Mouse (Mus musculus): ENCODE results near the gene Cdc42se2.

Cdc42se2 gene

GRCm38 (mm10) chr11:54709645-54710044 is 77.8 kb downstream of the Cdc42se2 start:
- no peak for DNase-seq (ENCODE audit: low spot score)

DNA sequence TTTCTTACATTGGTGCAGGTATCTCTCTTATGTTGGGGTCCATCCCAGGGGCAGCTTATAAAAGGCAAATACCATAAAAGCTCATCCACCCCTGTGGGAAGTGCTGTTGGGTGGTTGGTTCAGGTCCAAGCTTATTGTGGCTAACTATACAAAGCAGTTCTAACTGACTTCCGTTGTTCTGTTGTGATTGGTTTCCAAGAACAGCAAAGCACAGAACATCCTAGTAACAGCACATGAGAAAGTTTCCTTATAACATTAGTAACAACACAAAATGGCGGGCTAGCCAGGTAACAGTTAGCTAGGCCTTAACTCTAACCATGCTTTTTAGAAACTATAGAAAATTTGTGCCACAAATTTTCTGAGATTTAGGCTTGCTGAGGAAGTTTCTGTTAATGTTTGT is 79.3 kb downstream of the Cdc42se2 start:
- DNase-seq (ENCODE audit: low spot score) = no peak

DNA sequence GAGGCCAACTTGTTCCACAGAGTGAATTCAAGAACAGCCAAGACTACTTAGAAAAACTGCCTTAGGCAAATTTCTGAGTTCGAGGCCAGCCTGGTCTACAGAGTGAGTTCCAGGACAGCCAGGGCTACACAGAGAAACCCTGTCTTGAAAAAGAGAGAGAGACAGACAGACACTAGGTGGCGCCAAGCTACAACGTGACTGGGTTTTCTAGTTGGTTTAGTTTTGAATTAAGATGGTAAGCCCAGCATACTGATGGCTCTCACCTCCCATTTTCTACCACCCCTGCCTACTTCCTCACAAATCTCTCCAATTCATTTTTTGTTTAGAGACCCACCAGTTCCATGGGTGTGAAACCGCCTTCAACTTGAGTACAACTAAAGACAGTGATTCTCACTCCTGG is 84.2 kb downstream of the Cdc42se2 start:
- DNase-seq (ENCODE audit: low spot score) = no peak

DNA sequence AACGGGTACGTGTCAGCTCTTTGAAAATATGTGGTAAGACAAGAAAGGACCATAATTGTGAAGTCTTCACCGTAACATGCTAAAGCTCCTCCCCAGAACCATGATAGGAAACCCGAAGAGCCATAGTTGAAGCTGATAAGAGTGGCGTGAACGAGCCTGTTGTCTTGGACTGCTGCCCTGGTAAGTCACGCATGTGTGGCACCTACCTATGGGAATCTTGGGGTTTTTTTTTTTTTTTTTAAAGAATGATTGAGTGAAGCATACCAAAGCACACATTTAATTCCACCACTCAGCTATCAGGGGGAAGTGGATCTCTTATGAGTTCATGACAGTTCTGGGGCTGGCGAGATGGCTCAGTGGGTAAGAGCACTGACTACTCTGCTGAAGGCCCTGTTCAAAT is 85.6 kb downstream of the Cdc42se2 start:
- no peak for DNase-seq (ENCODE audit: low spot score)

DNA sequence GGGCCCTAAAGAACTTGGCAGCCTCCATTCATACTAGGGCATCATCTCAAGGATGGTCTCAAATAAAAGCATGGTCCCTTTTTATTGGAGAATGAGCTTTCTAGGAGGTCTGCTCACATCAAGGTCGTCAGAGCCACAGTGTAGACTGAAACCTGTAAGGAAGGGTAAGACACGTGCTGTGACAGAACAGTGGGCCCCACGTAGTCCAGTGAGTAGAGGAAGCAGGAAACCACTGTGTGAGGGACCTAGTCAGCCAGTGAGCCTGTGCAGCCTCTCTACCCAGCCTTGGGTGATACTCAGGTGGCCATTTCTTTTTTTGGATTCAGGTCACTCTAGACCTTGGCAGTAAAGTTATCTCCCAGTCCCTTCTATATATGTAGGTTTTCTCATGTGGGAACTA is 87.5 kb downstream of the Cdc42se2 start:
- no peak for DNase-seq (ENCODE audit: low spot score)

- DNase-seq (ENCODE audit: low spot score) = no peak
These were observed 88.8 kb downstream of the Cdc42se2 start for GRCm38 (mm10) chr11:54698636-54699035.

DNA sequence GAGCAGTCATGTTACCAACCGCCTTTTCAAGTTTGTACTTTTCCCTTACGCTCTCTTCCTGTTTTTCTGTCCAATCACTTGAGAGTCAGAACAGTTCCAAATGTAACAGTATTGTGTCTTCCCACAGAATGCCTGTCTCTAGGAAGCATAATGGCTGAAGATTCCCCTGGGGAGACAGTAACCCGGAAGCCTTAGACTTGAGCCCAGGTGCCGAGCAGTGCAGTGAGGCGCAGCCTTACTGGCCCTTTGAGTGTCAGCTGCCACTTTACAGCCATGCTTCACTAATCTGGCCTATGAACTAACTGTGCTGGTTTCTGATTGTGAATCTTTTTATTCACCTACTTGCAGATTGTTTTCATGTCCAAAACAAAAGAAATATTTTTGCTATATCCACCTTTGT is 89.9 kb downstream of the Cdc42se2 start:
- no peak for DNase-seq (ENCODE audit: low spot score)

- no peak for DNase-seq (ENCODE audit: low spot score)
These were observed 91.5 kb downstream of the Cdc42se2 start for GRCm38 (mm10) chr11:54695951-54696350.

GRCm38 (mm10) chr11:54694291-54694690 is 93.2 kb downstream of the Cdc42se2 start:
- DNase-seq (ENCODE audit: low spot score) = no peak

DNA sequence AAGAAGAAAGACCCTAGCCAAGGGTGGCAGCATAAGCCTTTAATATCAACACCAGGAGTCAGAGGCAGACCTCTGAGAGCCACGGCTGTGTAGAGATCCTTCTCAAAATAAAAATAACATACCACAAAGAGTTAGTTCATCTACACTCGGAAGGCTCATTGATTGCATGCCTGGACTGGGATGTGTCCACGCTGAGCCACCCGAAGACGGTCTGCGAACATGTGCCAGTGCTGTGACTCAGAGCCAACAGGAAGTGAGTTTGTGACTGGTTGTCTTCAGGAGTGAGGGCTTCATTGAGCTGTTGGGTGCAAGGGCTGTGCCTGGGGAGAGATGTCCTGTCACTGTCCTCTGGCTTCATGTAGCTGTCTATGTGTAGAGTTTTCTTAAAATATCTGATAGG is 93.8 kb downstream of the Cdc42se2 start:
- no peak for DNase-seq (ENCODE audit: low spot score)

GRCm38 (mm10) chr11:54691179-54691578 is 96.3 kb downstream of the Cdc42se2 start:
- no peak for DNase-seq (ENCODE audit: low spot score)

- no peak for DNase-seq (ENCODE audit: low spot score)
These were observed 97.3 kb downstream of the Cdc42se2 start for GRCm38 (mm10) chr11:54690171-54690570.

DNA sequence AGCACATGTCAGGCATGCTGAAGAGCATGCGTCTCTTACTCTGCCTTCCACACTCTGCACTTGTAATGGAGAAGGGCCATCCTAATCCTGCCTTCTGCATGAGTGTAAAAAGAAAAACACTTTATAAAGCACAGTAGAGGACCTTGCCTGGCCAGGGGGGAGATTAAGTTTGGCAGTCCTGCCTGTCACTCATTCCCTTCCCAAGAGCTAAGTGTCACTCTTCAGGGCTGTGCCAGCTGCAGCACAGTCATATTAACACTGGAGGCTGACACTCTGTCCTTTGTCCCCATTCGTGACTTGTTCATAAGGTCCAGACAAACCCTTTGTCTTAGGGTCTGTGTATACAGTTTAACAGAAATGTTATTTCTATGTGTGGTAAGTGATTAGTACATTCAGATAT is 102.6 kb downstream of the Cdc42se2 start:
- DNase-seq (ENCODE audit: low spot score) = no peak

GRCm38 (mm10) chr11:54679141-54679540 is 108.3 kb downstream of the Cdc42se2 start:
- DNase-seq (ENCODE audit: low spot score) = no peak

DNA sequence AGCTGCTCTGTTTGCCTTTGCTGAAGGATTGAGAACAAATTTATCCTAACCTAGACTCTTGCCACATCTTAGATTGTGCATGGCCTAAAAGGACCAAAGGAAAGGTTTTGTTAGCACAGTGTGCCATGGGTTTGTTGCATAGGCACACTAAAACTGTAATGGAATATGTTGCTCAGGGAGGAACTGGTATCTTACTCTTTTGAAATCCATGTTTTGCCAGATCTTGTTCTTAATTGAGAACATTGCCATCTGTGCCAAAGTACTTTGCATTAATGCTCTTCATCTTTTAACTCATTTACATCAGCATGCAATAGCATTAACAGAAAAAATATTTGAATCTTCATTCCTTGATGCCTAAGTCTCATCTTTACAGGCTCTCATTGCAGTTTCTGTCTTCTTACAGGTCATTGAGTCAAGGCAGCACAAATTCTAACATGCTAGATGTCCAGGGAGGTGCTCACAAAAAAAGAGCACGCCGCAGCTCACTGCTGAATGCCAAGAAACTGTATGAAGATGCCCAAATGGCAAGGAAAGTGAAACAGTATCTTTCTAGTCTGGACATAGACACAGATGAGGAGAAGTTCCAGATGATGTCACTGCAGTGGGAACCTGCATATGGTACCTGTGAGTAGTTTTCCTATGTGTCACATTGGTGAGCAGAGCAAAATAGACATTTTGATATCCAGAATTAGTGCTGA is 111.5 kb downstream of the Cdc42se2 start:
- no peak for DNase-seq (ENCODE audit: low spot score)

GRCm38 (mm10) chr11:54673575-54674298 is 113.7 kb downstream of the Cdc42se2 start:
- DNase-seq (ENCODE audit: low spot score) = no peak

Data from ovary, adult 18-20 months (tissue).